Mouse (Mus musculus) MEL (cell line): ENCODE data around the gene Rsph6a. TPM values are rescaled to one million over a fixed set of nuclear protein-coding genes. Genes with fewer than 3 reads are reported as not detected.

Experiments used
- DNase-seq: peaks from one replicate; pipeline ENCODE4 v3.0.0; 2011; ENCODE audit warnings: low read depth, low spot score
- H3K27ac ChIP-seq: 2 replicates; pipeline ENCODE4 v1.5.1; 2012; ENCODE audit warnings: low read depth, mild to moderate bottlenecking, control low read depth, low read length, moderate library complexity; ENCODE audit not compliant: control insufficient read depth
- H3K27me3 ChIP-seq, 2 experiments: fragments of 150-350 bp in 1 of 2; sonication (generic) in 1 of 2; 2 replicates each; pipeline ENCODE4 v1.6.1; 2012; ENCODE audit warnings: low read length in 2 of 2, mild to moderate bottlenecking in 2 of 2, improper control_type of control experiment in 1 of 2, moderate library complexity in 1 of 2; ENCODE audit not compliant: insufficient read depth in 2 of 2, control insufficient read depth in 1 of 2
- H3K36me3 ChIP-seq, 2 experiments: 2 replicates each; pipeline ENCODE4 v1.6.1; 2012 to 2014; ENCODE audit warnings: low read length in 2 of 2, improper control_type of control experiment in 1 of 2, inconsistent platforms in 1 of 2, mild to moderate bottlenecking in 1 of 2; ENCODE audit not compliant: insufficient read depth in 2 of 2, control insufficient read depth in 1 of 2
- H3K4me1 ChIP-seq, 2 experiments: fragments of 150-350 bp in 1 of 2; sonication (generic) in 1 of 2; 2 replicates each; pipeline ENCODE4 v1.6.1; 2012; ENCODE audit warnings: low read length in 2 of 2, improper control_type of control experiment in 1 of 2, mild to moderate bottlenecking in 1 of 2; ENCODE audit not compliant: insufficient read depth in 2 of 2, control insufficient read depth in 1 of 2
- H3K4me3 ChIP-seq, 2 experiments: fragments of 150-350 bp in 1 of 2; sonication (generic) in 1 of 2; 2 replicates each; pipeline ENCODE4 v1.5.1; 2012; ENCODE audit warnings: low read depth in 2 of 2, low read length in 2 of 2, mild to moderate bottlenecking in 2 of 2, moderate library complexity in 2 of 2, control low read depth in 1 of 2, improper control_type of control experiment in 1 of 2; ENCODE audit not compliant: control insufficient read depth in 1 of 2, insufficient read depth in 1 of 2
- H3K79me2 ChIP-seq: 2 replicates; pipeline ENCODE4 v1.6.1; 2012; ENCODE audit warnings: mild to moderate bottlenecking, low read length, moderate library complexity; ENCODE audit not compliant: control insufficient read depth, poor library complexity, insufficient read depth
- H3K9ac ChIP-seq: 2 replicates; pipeline ENCODE4 v1.6.1; 2012; ENCODE audit warnings: low read depth, mild to moderate bottlenecking, control low read depth, low read length, moderate library complexity; ENCODE audit not compliant: control insufficient read depth, poor library complexity, severe bottlenecking
- H3K9me3 ChIP-seq: fragments of 150-350 bp; sonication (generic); replicated peaks from 2 replicates; pipeline ENCODE4 v1.6.1; 2012; ENCODE audit warnings: mild to moderate bottlenecking, low read length, improper control_type of control experiment, moderate library complexity; ENCODE audit not compliant: insufficient read depth
- CHD1 ChIP-seq: IDR thresholded peaks from 2 replicates; pipeline ENCODE4 v1.6.1; 2012; ENCODE audit warnings: low read depth, mild to moderate bottlenecking, inconsistent platforms, low read length, improper control_type of control experiment
- CHD2 ChIP-seq: IDR thresholded peaks from 2 replicates; pipeline ENCODE4 v1.6.1; 2011; ENCODE audit warnings: low read length, improper control_type of control experiment
- ELF1 ChIP-seq: IDR thresholded peaks from 2 replicates; pipeline ENCODE4 v1.6.1; 2014; ENCODE audit warnings: low read depth, mild to moderate bottlenecking, inconsistent platforms, low read length, improper control_type of control experiment, moderate library complexity
- EP300 ChIP-seq, 2 experiments: IDR thresholded peaks; 2 replicates each; pipeline ENCODE4 v1.6.1; 2011; ENCODE audit warnings: improper control_type of control experiment in 2 of 2, low read length in 2 of 2, low read depth in 1 of 2, mild to moderate bottlenecking in 1 of 2
- ETS1 ChIP-seq: IDR thresholded peaks from 2 replicates; pipeline ENCODE4 v1.6.1; 2012; ENCODE audit warnings: low read depth, mild to moderate bottlenecking, inconsistent platforms, low read length, improper control_type of control experiment, moderate library complexity
- GABPA ChIP-seq: IDR thresholded peaks from 2 replicates; pipeline ENCODE4 v1.6.1; 2012; ENCODE audit warnings: low read depth, mild to moderate bottlenecking, inconsistent platforms, low read length, improper control_type of control experiment, moderate library complexity
- GATA1 ChIP-seq: IDR thresholded peaks from 2 replicates; pipeline ENCODE4 v1.6.1; 2011; ENCODE audit warnings: low read depth, low read length, improper control_type of control experiment
- KAT2A ChIP-seq: conservative IDR thresholded peaks from 2 replicates; pipeline ENCODE4 v1.6.1; 2012; ENCODE audit warnings: low read depth, low read length, improper control_type of control experiment, inconsistent platforms
- MAX ChIP-seq: IDR thresholded peaks from 2 replicates; pipeline ENCODE4 v1.6.1; 2011; ENCODE audit warnings: low read length, improper control_type of control experiment
- MAZ ChIP-seq: IDR thresholded peaks from 2 replicates; pipeline ENCODE4 v1.6.1; 2012; ENCODE audit warnings: low read depth, mild to moderate bottlenecking, inconsistent platforms, low read length, improper control_type of control experiment
- MEF2A ChIP-seq: IDR thresholded peaks from 2 replicates; pipeline ENCODE4 v1.6.1; 2014; ENCODE audit warnings: low read depth, mild to moderate bottlenecking, inconsistent platforms, low read length, improper control_type of control experiment; ENCODE audit not compliant: poor library complexity, insufficient replicate concordance, severe bottlenecking; ENCODE audit errors: extremely low read depth
- MXI1 ChIP-seq: IDR thresholded peaks from 2 replicates; pipeline ENCODE4 v1.6.1; 2011; ENCODE audit warnings: mild to moderate bottlenecking, low read depth, low read length, improper control_type of control experiment
- MYB ChIP-seq: IDR thresholded peaks from 2 replicates; pipeline ENCODE4 v1.6.1; 2011; ENCODE audit warnings: mild to moderate bottlenecking, low read depth, low read length, improper control_type of control experiment
- POLR2A ChIP-seq, 2 experiments: IDR thresholded peaks; 2 replicates each; pipeline ENCODE4 v1.6.1; 2011 to 2012; ENCODE audit warnings: low read length in 2 of 2, mild to moderate bottlenecking in 2 of 2, control low read depth in 1 of 2, improper control_type of control experiment in 1 of 2, low read depth in 1 of 2, moderate library complexity in 1 of 2; ENCODE audit not compliant: control insufficient read depth in 1 of 2, insufficient read depth in 1 of 2, poor library complexity in 1 of 2
- POLR2AphosphoS5 ChIP-seq: IDR thresholded peaks from 2 replicates; pipeline ENCODE4 v1.6.1; 2012; ENCODE audit warnings: low read depth, borderline replicate concordance, mild to moderate bottlenecking, inconsistent platforms, low read length, moderate library complexity, mixed read lengths
- RAD21 ChIP-seq: IDR thresholded peaks from 2 replicates; pipeline ENCODE4 v1.6.1; 2011; ENCODE audit warnings: mild to moderate bottlenecking, low read depth, low read length, improper control_type of control experiment
- SMC3 ChIP-seq: IDR thresholded peaks from 2 replicates; pipeline ENCODE4 v1.6.1; 2011; ENCODE audit warnings: low read depth, low read length, improper control_type of control experiment
- TCF12 ChIP-seq: IDR thresholded peaks from 2 replicates; pipeline ENCODE4 v1.6.1; 2014; ENCODE audit warnings: low read depth, mild to moderate bottlenecking, inconsistent platforms, low read length, improper control_type of control experiment, moderate library complexity
- USF1 ChIP-seq: IDR thresholded peaks from 2 replicates; pipeline ENCODE4 v1.6.1; 2014; ENCODE audit warnings: low read depth, mild to moderate bottlenecking, inconsistent platforms, low read length, improper control_type of control experiment, moderate library complexity
- ZC3H11A ChIP-seq: IDR thresholded peaks from 2 replicates; pipeline ENCODE4 v1.6.1; 2012; ENCODE audit warnings: low read depth, mild to moderate bottlenecking, inconsistent platforms, low read length, improper control_type of control experiment
- ZMIZ1 ChIP-seq: IDR thresholded peaks from 2 replicates; pipeline ENCODE4 v1.6.1; 2012; ENCODE audit warnings: low read depth, mild to moderate bottlenecking, inconsistent platforms, low read length, improper control_type of control experiment, moderate library complexity
- polyA plus RNA-seq, 2 experiments: library from polyadenylated mRNA; stranded (reverse) in 1 of 2; unstranded in 1 of 2; fragments of >175 nt in 1 of 2; fragments of >200 nt in 1 of 2; gene quantifications; 2 replicates each; pipeline versions ENCODE4 v1.2.1 to v1.2.4; 2012; ENCODE audit warnings: low replicate concordance in 2 of 2, low read depth in 1 of 2; ENCODE audit not compliant: insufficient read length in 2 of 2, insufficient read depth in 1 of 2, missing spikeins in 1 of 2
- total RNA-seq: library from RNA; depleted of rRNA; stranded (reverse); fragments of 300-350 nt; gene quantifications from 2 replicates; pipeline ENCODE4 v1.2.3, GENCODE M21; 2012

Gene Rsph6a
- total and polyA plus RNA-seq, 3 experiments, result 0.04 to 0.23 TPM; not detected in 1

GRCm38 (mm10) chr7:19044616-19045015, 9.9 kb upstream of the Rsph6a start (continued):
- TF ChIP-seq USF1 (no peak), KAT2A (no peak)

GRCm38 (mm10) chr7:19046286-19047069, 8.0 kb upstream of the Rsph6a start:
- Histone ChIP-seq H3K9ac (no peak overlapping the region), H3K4me1 (no peaks in the 10 kb centered on the region), H3K9me3 (no peaks in the 10 kb centered on the region), H3K36me3 (no peaks in the 10 kb centered on the region; a peak in 1 of 4 replicates), H3K4me3 (no peak overlapping the region), H3K79me2 (no peaks in the 10 kb centered on the region), H3K27ac (no peak overlapping the region), H3K27me3 (no peaks in the 10 kb centered on the region)
- TF ChIP-seq ZMIZ1 (no peak), ETS1 (no peak), RAD21 (no peak), MYB (no peak), ZC3H11A (no peak), TCF12 (no peak), MXI1 (no peak), POLR2AphosphoS5 (no peak), USF1 (no peak), MEF2A (no peak), GABPA (no peak), SMC3 (no peak), MAZ (no peak), GATA1 (no peak), CHD1 (no peak), CHD2 (no peak), MAX (no peak), ELF1 (no peak), POLR2A (IDR thresholded peaks at IDR 0.05; ENCODE audit: control insufficient read depth in 1 of 2, insufficient read depth in 1 of 2, low read depth in 1 of 2, low read length in 2 of 2, poor library complexity in 1 of 2) (no peak), EP300 (IDR thresholded peaks at IDR 0.05; ENCODE audit: low read depth in 1 of 2, low read length in 2 of 2) (no peak)
- DNase-seq, result no peak
